Mouse (Mus musculus): ENCODE data around the gene Ncapg2.

DNA sequence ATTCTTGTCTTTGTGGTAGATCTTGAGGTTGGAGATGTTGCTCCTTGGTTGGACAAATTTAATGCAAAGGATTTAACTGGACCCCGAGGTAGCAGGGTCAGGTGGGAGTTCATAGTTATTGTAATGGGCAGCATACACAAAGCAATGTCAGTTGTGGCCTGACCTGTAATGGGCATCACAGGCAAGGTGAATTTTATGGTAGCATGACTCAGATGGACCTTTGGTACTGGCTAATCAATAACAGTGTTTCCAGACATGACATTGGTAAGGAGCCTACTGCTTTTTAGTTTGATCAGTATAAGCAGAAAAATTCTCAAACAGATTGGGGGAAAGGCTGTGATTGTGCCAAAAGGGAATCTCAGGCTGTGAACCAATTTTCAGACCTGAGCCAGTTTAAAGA lies 18.4 kb upstream of the Ncapg2 start:
- TF ChIP-seq EP300 (IDR thresholded peaks at IDR 0.05; ENCODE audit: insufficient read depth, low read depth, low read length) (no peak), POLR2A (IDR thresholded peaks at IDR 0.05; ENCODE audit: insufficient read depth, low read length) (no peak), CTCF (IDR thresholded peaks at IDR 0.05; ENCODE audit: low read depth, low read length) (no peak)
